Mouse (Mus musculus): ENCODE measurements around the gene Arhgap21.
A peak's percentile ranks its signal among the peaks of the same experiment; 100 is the strongest.

The Arhgap21 gene

GRCm38 (mm10) chr2:20968441-20969200, at the start of gene Arhgap21:
Arhgap21 (minus strand) TSS chr2:20968881.
- peak; percentile 80 to 88 for DNase-seq

- DNase-seq, result no peak
Observed at GRCm38 (mm10) chr2:21016589-21016988, 47.9 kb upstream of the Arhgap21 start.

- DNase-seq, result no peak
Observed at GRCm38 (mm10) chr2:21010806-21011397, 42.2 kb upstream of the Arhgap21 start.

GRCm38 (mm10) chr2:21010219-21010618, 41.5 kb upstream of the Arhgap21 start:
- no peak for DNase-seq

- DNase-seq, result no peak
Observed at GRCm38 (mm10) chr2:21009258-21010140, 40.8 kb upstream of the Arhgap21 start.

GRCm38 (mm10) chr2:21002538-21002937, 33.9 kb upstream of the Arhgap21 start:
- no peak for DNase-seq

- DNase-seq, result no peak
Observed at GRCm38 (mm10) chr2:21001156-21001555, 32.5 kb upstream of the Arhgap21 start.

- DNase-seq, result no peak
Observed at GRCm38 (mm10) chr2:20995547-20995946, 26.9 kb upstream of the Arhgap21 start.

GRCm38 (mm10) chr2:20991508-20991907, 22.8 kb upstream of the Arhgap21 start:
- DNase-seq, result no peak

GRCm38 (mm10) chr2:20990907-20991306, 22.2 kb upstream of the Arhgap21 start:
- DNase-seq, result no peak

- DNase-seq, result no peak
Observed at GRCm38 (mm10) chr2:20990056-20990455, 21.4 kb upstream of the Arhgap21 start.

GRCm38 (mm10) chr2:20987822-20988221, 19.1 kb upstream of the Arhgap21 start:
- peak; percentile 31 to 56 for DNase-seq

- no peak for DNase-seq
Observed at GRCm38 (mm10) chr2:20978726-20979125, 10.0 kb upstream of the Arhgap21 start.

- no peak for DNase-seq
Observed at GRCm38 (mm10) chr2:20977051-20977450, 8.4 kb upstream of the Arhgap21 start.

GRCm38 (mm10) chr2:20973513-20973912, 4.8 kb upstream of the Arhgap21 start:
- DNase-seq, result no peak

- no peak for DNase-seq
Observed at GRCm38 (mm10) chr2:20972180-20972579, 3.5 kb upstream of the Arhgap21 start.

GRCm38 (mm10) chr2:20971628-20972027, 2.9 kb upstream of the Arhgap21 start:
- DNase-seq, result no peak

- peak; percentile 94 to 96 for DNase-seq
Observed at GRCm38 (mm10) chr2:20969201-20970200, 820 bp upstream of the Arhgap21 start.

- peak in 1 of 2 experiments; percentile 45 for DNase-seq
Observed at GRCm38 (mm10) chr2:20967646-20968351, 882 bp downstream of the Arhgap21 start.

GRCm38 (mm10) chr2:20967101-20967645, 1.5 kb downstream of the Arhgap21 start:
- DNase-seq, result peak; percentile 27 to 44
